Mouse (Mus musculus) frontal cortex, postnatal 25 days (tissue): ENCODE results near the gene Hoxd13.

Source experiments
- DNase-seq, 2 experiments: peaks; one replicate each; pipeline ENCODE4 v3.0.0; 2022; ENCODE audit warnings: low spot score in 2 of 2

The Hoxd13 gene

DNA sequence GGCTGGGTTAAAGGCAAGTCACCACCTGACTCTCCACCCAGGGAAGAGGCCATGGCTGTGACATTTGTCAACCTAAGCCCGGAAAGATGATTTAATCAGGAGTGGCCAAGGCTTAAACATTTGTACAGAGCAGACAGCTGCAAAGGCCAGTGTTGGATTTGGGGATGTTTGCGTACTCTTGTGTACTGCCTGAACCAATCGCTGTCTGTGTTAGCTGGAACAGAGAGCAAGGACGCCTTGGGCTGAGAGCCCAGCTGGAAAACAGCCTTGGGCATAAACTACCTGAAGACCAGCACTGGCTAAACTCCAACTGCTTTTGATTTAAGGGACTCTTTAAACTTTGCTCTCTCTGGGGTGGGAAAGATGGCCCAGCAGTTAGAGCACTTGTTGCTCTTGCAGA lies 40.6 kb downstream of the Hoxd13 start:
- no peak for DNase-seq

DNA sequence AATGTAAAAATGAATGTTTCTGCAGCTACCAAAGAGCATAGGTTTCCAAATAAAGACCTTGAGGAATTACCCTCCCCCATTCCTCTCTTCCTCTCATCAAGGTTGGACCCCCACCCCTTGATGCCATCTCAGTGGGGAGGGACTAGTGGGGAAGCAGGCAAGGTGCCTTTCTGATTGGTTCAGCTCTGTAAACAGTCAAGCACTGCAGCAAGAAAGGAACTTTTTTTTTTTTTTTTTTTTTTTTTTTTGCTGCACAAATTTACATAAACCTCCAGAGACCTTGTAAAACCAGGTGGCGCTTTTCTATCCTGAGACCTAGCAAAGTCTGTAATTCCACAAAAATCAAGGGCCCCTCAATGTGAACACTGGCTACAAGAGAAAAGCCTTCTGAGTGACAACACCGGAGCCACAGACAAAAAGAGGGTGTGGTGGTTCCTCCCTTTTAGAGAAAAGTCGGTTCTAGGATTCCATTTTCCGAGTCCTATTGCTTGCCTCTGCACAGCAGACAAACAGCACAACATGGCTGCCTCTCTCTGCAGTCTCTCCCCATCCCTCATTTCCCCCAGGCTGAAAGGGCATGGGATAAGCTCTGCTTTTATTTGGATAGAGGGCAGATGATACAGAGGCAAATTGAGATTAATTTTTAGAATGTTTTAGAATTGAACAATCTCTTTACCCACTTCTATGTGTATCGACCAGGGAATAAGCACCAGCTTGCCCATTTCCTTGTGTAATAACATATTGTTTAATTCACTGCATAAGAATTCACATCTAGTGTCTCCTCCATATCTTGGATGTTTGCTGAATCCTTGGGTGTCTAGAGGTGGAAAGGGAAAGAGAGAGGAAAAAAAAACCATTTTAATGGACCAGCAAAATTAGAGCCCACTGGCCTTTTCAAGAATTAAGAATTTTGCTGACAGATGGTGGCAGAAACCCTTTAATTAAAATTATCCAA lies 41.6 kb downstream of the Hoxd13 start:
- no peak for DNase-seq

DNA sequence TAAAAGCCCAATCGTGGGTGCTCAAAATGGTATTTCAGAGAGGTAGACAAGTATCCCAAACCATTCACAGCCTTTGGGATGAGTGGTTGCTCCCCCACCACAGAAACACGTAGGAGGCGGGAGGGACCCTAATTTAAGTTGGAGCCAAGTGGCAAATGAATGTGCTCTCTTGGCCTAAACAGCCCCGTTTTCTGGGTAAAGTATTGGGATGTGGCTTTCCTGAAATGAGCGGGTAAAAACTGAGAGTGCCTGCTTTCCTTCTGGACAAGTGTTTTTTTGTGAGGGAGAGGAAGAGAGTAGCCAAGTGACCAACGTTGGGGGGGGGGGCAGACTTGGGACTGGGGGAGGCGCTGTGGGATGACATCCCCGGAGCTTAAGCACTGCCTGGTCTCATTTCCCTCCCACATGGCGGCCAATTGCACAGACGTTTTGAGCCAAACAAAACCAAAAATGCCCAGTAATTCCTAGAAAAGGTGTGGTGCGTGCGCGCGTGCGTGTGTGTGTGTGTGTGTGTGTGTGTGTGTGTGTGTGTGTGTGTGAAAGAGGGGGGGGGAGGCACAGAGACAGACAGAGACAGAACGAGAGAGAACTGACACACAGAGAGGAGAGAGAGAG lies 42.9 kb downstream of the Hoxd13 start:
- DNase-seq: no peak

DNA sequence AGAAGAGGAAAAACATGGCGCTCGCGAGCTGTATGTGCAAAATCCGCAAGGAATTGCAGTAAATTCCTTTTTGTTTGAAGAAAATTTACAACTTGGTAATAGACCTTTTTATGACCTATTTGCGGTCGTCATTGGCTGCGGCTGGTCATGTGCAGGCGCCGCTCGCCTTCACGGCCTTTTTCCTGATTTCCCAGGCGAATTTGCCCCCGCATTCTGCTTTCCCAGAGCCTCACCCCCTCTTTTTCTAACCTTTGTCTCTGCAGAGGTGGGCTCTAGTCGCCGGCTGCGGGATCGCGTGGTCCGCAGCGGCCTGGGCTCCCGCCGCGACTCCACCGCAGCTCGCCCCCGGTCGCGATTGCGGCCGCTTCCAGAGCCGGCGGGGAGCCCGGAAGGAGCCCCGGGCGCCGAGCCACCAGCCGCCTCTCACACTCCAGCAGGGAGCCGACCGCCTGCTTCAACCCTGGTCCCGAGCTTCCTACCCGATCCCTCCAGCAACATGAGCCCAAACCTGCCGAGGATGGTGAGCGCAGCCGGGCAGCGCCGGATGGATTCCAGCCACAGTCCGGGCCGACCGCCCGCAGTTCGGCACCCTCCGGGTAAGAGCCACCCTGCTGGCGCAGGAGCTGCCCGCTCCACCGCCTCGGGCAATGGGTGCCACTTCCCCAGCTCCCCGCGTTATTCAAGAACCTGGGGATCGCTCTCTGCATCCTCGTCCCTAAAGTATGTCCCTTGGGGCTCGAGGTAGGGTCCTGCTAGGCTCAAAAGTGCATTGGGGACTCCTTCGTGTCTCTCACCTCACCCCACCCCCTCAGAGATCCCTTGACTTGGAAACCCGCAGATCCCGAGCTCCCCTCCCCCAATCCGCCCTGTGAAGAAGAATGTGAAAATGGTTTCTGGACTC lies 43.9 kb downstream of the Hoxd13 start, which contains the start of the genes Hoxd3 and Hoxd4:
Gene Hoxd3 (plus strand): TSS at position 207 of the 901 bp plus-strand sequence.
Gene Hoxd4 (plus strand): TSS at position 209 of the 901 bp plus-strand sequence.
- DNase-seq: no peak

DNA sequence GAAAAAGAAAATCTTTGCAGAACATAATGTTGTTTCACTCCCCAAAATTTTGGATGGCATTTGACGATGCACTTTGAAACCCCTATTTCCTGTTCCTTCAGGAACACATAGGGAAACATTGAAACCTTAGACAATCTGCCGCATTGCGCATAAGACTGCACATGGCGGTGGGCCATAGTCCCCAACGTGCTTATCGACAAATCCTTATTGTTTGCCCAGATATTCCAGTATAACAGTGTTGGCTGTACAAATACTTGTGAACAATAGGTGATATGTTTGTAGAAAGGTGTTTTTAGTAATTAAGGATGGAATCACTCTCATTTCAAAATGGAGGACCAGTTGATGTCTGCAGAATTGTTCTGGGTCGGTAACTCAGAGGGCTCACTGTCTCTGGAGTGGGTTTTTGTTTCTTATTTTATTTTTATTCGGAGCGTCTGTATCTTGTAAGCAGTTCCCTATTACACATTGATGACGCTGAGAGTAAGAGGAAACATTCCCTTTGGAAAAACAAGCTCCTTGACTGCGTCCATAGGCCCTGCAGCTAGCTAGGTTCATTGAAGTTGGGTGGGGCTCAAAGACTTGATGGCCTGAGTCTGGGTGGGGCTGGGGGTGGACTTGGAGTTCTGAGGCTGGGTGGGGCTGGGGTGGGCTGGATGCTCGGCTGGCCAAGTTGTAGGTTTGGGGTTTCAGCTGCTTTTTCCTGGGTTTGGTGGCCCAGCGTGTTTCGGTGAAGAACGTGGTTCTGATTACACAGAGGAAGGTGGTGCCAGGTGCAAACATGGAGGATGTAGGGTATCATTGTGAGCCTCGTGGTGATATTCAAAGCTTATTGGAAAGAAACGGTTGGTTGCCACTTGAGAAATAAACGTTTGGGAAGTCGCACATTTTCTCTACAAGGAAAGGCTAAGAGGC lies 45.4 kb downstream of the Hoxd13 start:
- no peak for DNase-seq

DNA sequence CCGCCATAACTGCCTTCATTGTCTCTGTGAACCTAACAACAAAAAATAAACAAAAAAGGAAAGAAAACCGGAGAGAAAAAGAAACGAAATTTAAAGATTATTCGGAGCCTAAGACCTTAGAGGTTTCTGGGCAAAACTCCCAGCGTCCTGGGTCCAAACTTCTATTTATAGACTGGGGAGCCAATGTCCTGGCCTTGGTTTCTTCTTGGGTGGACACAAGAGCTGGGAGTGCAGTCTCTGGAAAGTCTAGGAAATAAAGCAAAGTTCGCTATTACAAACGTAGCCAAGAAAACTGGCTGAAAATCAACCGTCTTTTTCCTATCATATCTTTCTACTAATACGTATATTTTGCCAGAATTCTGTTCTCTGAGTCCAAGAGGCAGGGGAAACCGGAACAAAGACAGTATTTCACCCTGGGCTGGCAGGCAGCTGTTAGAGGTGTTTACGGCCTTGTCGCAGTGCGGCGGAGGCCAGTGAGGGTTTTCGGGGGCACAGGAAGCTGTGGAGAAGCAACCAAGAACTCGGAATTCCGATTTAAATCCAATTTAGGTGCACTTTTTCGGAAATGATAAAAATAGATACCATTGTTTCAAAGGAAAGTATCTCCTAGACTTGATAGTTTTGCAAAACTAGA lies 46.2 kb downstream of the Hoxd13 start:
- no peak for DNase-seq

DNA sequence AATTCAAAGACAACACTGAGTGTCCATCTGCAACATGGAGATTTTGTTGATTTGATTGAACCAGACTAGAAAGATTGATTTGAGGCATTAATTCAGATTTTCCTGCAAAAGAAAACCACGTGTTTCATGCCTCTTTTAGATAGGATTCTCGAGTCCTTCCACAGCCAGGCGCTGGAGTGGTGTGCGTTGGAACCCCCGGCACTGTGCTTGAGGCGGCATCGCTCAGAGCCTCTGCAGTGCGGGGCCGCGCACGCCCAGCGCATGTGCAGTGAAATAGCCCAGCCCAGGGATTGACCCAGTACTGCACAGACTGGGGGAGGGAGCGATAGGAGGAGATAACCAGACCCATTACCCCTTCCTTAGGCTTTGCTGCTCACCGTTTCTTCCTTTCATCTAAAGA lies 46.8 kb downstream of the Hoxd13 start:
- DNase-seq: no peak

DNA sequence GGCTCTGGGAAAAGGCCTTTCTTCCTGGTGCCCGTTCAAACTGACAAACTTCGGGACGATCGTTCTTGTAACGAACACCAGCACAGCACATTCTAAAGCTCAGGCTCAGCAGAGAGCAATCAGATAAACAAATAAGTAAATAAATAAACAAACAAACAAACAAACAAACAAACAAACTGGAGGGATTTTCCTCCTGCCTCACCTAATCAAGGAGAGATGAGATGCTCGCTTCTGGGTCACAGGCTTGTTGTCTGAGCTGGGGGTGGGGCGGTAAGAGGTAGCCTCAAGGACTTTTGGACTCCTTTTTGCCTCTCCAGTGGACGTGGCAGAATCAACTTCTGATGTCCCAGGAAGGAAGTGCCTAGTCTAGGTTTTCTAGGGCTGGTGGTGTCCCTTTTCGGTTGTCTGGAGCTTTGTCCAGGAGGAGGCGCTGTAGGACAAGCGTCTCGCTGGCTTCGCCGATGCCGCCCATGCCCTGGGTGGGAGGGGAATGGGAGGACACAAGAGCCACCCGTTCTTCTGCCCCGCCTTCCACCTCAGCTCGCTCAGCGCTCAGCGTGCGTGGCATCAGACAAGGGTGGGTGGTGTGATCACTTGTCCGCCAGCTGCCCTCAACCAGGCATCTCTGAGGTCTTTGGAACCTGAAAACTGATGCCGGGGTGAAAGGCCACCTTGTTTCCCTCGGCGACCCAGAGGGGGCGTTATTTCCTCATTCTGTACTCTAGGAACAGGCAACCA lies 47.6 kb downstream of the Hoxd13 start:
- DNase-seq: peak; percentile 62 to 68

DNA sequence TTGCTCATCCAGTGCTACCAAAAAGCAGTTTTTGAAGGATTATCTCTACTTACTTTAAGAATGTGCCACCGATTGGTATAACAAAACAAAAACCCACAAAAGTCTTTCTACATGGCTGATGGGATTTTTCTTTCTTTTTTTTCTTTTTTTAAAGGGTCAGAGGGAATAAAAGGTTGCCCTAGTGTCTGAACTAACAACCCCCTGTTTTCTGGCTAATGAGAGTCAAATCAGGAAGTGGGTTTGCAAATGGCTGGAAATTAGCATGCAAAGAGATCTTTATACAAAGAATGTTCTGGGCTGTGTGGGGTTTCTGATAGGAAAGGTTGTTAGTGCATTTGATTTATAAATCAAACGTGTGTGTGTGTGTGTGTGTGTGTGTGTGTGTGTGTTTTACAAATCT lies 52.3 kb downstream of the Hoxd13 start:
- no peak for DNase-seq

DNA sequence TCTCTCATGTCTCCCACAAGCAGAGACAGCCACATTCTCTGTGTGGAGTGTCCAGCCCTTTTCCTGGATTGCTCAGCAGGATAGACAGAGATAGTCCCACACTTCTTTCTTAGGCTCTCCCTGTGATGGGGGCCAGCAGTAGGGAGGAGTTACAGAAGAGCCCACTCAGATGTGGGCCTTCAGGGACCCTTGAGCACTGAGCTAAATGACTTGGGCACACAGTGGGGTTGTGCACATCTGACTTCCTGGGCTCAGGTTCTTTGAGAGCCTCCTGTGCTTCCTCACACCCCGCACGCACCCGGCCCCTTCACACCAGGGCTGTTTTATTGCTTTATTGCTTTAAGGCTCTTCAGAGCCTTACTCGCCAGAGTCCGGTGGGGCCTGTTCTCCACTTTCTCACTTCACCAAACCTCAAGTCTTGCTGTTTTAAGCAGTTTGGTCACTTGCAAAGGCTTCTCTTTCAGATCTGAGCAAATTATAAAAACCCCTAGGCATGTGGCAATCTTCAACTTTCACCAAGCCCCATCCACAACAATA lies 52.9 kb downstream of the Hoxd13 start:
- DNase-seq: no peak
